Mouse (Mus musculus) activated CD4-positive, CD25-positive, alpha-beta regulatory T cell, adult 4 months (primary cell): Measurements from ENCODE around the gene Traf4. TPM values are rescaled to one million over a fixed set of nuclear protein-coding genes. Genes with fewer than 3 reads are reported as not detected.
"Not testable (repeated sequence)": the region's sequence is repeated elsewhere in the genome, so short reads cannot be mapped to it uniquely, and the experiment has no call there.

Source experiments
- ATAC-seq: one replicate; pipeline ENCODE4 v1.8.0; 2017
- polyA plus RNA-seq, 2 experiments: library from polyadenylated mRNA; unstranded; fragments of 100-300 nt; shearing (Covaris generic); gene quantifications; one replicate each; pipeline ENCODE4 v1.2.1; 2017

Traf4 gene
- 1 to 10 TPM; 3.4 to 5.0 TPM for polyA plus RNA-seq

GRCm38 (mm10) chr11:78164924-78165760 lies at the start of gene Traf4:
Traf4 (minus strand) TSS chr11:78165589.
- ATAC-seq, result peak; percentile 65

- no peak for ATAC-seq
Measured at GRCm38 (mm10) chr11:78213086-78213817, 47.9 kb upstream of the Traf4 start.

- no peak for ATAC-seq
Measured at GRCm38 (mm10) chr11:78211513-78211912, 46.1 kb upstream of the Traf4 start.

GRCm38 (mm10) chr11:78210615-78211014 lies 45.2 kb upstream of the Traf4 start:
- no peak for ATAC-seq

GRCm38 (mm10) chr11:78209886-78210285 lies 44.5 kb upstream of the Traf4 start:
- ATAC-seq, result no peak

- no peak for ATAC-seq
Measured at GRCm38 (mm10) chr11:78207190-78207589, 41.8 kb upstream of the Traf4 start.

- no peak for ATAC-seq
Measured at GRCm38 (mm10) chr11:78205361-78206206, 40.2 kb upstream of the Traf4 start.

GRCm38 (mm10) chr11:78204287-78204686 lies 38.9 kb upstream of the Traf4 start:
- ATAC-seq, result no peak

- ATAC-seq, result no peak
Measured at GRCm38 (mm10) chr11:78202372-78202771, 37.0 kb upstream of the Traf4 start.

- no peak for ATAC-seq
Measured at GRCm38 (mm10) chr11:78195101-78195863, 29.9 kb upstream of the Traf4 start.

GRCm38 (mm10) chr11:78194411-78195100 lies 29.2 kb upstream of the Traf4 start:
- no peak for ATAC-seq

- no peak for ATAC-seq
Measured at GRCm38 (mm10) chr11:78193113-78193512, 27.7 kb upstream of the Traf4 start, which contains the start of gene Proca1. Proca1 (plus strand) TSS chr11:78193392.

GRCm38 (mm10) chr11:78190041-78190440 lies 24.7 kb upstream of the Traf4 start:
- no peak for ATAC-seq

GRCm38 (mm10) chr11:78189234-78190040 lies 24.0 kb upstream of the Traf4 start:
- ATAC-seq, result no peak

GRCm38 (mm10) chr11:78188331-78189233 lies 23.2 kb upstream of the Traf4 start, which contains the start of gene Rab34:
Rab34 (plus strand) TSS chr11:78188430.
- no peak for ATAC-seq

GRCm38 (mm10) chr11:78184702-78185101 lies 19.3 kb upstream of the Traf4 start:
- ATAC-seq, result not testable (repeated sequence)

GRCm38 (mm10) chr11:78183884-78184514 lies 18.6 kb upstream of the Traf4 start:
- no peak for ATAC-seq

- ATAC-seq, result peak; percentile 90
Measured at GRCm38 (mm10) chr11:78182961-78183844, 17.8 kb upstream of the Traf4 start, which contains the start of gene Rpl23a. Rpl23a (minus strand) TSS chr11:78183584.
